Mouse (Mus musculus) embryonic facial prominence, embryonic 15.5 days (tissue): ENCODE measurements around the gene Chst11. TPM values are rescaled to one million over a fixed set of nuclear protein-coding genes. Genes with fewer than 3 reads are reported as not detected.

ENCODE experiments used
- ATAC-seq: fragments of 200-750 bp; cut with Nextera tagmentation; 2 replicates; pipeline ENCODE4 v1.8.0; 2017; ENCODE audit warnings: low read depth, moderate TSS enrichment; ENCODE audit not compliant: insufficient number of reproducible peaks, low FRiP score, low TSS enrichment
- H3K27ac ChIP-seq: fragments of 300-500 bp; sonication (generic); replicated peaks from 2 replicates; pipeline ENCODE4 v1.5.1; 2015; ENCODE audit warnings: mild to moderate bottlenecking, inconsistent platforms
- H3K27me3 ChIP-seq: fragments of 300-500 bp; sonication (generic); 2 replicates; pipeline ENCODE4 v1.6.1; 2015; ENCODE audit warnings: inconsistent platforms
- H3K36me3 ChIP-seq: fragments of 300-500 bp; sonication (generic); 2 replicates; pipeline ENCODE4 v1.6.1; 2015; ENCODE audit warnings: mild to moderate bottlenecking, inconsistent platforms
- H3K4me1 ChIP-seq: fragments of 300-500 bp; sonication (generic); 2 replicates; pipeline ENCODE4 v1.6.1; 2015; ENCODE audit warnings: inconsistent platforms
- H3K4me2 ChIP-seq: fragments of 300-500 bp; sonication (generic); replicated peaks from 2 replicates; pipeline ENCODE4 v1.6.1; 2015; ENCODE audit warnings: mild to moderate bottlenecking, inconsistent platforms
- H3K4me3 ChIP-seq: fragments of 300-500 bp; sonication (generic); replicated peaks from 2 replicates; pipeline ENCODE4 v1.5.1; 2015; ENCODE audit warnings: mild to moderate bottlenecking, inconsistent platforms
- H3K9ac ChIP-seq: fragments of 300-500 bp; sonication (generic); 2 replicates; pipeline ENCODE4 v1.6.1; 2015; ENCODE audit warnings: inconsistent platforms
- H3K9me3 ChIP-seq: fragments of 300-500 bp; sonication (generic); replicated peaks from 2 replicates; pipeline ENCODE4 v1.6.1; 2016; ENCODE audit warnings: inconsistent platforms
- WGBS: fragments of 180-500 bp; shearing (Covaris S2); methylation state at CpG from one replicate; pipeline ENCODE4 v1.1.7; 2015; 5-methylcytosine and 5-hydroxymethylcytosine counted together
- polyA plus RNA-seq: library from polyadenylated mRNA; unstranded; fragments of >200 nt; fragmentation: Nextera tagmentation; extraction: Ambion mirVana; gene quantifications from 2 replicates; pipeline ENCODE4 v1.2.1, GENCODE M21; 2015

Gene Chst11
- polyA plus RNA-seq, 1 experiment from 2014 or later = 3.3 TPM

DNA sequence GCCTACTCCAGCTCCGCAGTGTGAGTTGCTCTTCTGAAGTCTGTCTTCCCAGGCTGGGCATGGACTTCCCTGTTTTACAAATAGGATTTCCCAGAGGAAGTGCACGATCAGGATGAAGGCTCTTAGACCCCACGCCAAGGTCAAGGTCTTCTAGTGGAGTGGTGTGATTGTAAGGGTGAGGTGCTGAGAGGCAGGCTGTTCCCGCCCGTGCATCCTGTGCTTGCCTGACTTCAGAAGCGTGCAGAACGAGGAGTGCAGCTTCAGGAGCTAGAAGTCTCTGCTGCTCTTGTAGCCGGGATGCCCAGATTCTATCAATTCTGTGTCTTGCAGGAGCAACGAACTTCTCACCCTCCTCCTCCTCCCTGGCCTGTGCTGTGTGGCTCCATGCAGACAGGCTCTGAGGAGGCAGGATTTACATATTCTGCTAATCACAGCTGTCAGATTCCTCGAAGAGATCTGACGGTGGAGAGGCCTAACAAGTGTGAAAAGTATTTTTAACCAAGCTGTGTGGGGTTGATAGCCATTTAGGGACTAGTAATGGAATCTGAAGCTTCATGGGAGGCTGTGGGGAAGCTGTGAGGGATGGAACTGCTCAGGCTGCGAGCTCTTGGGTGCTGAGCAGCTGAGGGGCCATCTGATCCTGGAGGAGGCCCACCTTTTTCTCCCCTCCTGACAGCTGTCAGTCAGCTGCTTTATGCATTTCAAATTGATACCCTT lies 74.9 kb downstream of the Chst11 start:
- no peaks in the 10 kb centered on the region for H3K36me3 ChIP-seq
- 0 out of 2 replicates have a peak, but pooled peaks have one; percentile 30 for ATAC-seq
- no peak overlapping the region for H3K4me2 ChIP-seq
- peaks cover 23% of the 10 kb centered on the region for H3K4me1 ChIP-seq
- no peaks in the 10 kb centered on the region for H3K27me3 ChIP-seq
- WGBS = 34% methylated on average over 12 of the region's 12 CpGs
- H3K9ac ChIP-seq = no peak overlapping the region
- H3K27ac ChIP-seq = no peak overlapping the region
- H3K4me3 ChIP-seq = no peak overlapping the region
- H3K9me3 ChIP-seq = no peaks in the 10 kb centered on the region

DNA sequence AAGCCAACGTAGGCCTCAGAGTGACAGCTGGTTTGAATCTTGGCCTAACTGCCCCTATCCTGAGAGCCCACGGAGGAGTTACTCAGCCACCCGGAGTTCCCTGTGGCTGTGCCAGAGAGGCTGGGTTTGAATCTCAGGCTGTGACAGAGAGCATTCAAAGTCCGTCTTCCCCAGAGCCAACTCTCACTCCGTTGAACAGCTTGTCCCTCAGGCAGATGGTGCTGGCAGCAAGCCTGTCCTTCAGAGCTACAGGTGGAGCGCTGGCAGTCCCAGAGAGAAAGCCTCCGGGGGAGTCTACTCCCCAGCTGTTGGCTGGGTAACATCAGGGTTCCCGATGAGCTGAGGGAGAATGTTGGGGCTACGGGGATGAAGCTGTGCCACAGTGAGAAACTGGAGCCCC lies 77.0 kb downstream of the Chst11 start:
- Histone ChIP-seq H3K4me1 (peaks cover 19% of the 10 kb centered on the region), H3K9me3 (no peaks in the 10 kb centered on the region)
- 0 out of 2 replicates have a peak, but pooled peaks have one; percentile 16 for ATAC-seq

DNA sequence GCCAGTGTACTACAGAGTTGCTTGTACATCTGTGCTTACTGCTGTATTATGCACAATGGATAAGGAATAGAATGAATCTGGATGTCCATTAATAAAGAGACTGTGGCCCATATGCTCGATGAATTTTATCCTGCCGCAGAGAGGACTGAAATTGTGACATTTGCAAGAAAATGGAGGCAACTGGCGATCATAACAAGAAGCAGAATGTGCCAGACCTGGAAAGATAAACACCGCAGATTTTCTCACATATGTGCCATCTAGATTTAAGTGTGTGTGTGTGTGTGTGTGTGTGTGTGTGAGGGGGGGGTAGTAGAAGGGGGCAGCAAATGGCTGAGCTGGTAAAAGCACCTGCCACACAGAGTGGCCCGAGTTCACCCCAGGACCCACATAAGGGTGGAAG lies 79.5 kb downstream of the Chst11 start:
- no peak for ATAC-seq
- H3K27ac ChIP-seq = no peak overlapping the region
- WGBS = 88% methylated on average over 5 of the region's 5 CpGs

More for the DNA sequence above, 77.0 kb downstream of the Chst11 start:
- Histone ChIP-seq H3K27ac (no peak overlapping the region), H3K36me3 (no peaks in the 10 kb centered on the region), H3K4me3 (no peak overlapping the region), H3K4me2 (no peak overlapping the region), H3K27me3 (no peaks in the 10 kb centered on the region), H3K9ac (no peak overlapping the region)
- WGBS = 35% methylated on average over 9 of the region's 9 CpGs

DNA sequence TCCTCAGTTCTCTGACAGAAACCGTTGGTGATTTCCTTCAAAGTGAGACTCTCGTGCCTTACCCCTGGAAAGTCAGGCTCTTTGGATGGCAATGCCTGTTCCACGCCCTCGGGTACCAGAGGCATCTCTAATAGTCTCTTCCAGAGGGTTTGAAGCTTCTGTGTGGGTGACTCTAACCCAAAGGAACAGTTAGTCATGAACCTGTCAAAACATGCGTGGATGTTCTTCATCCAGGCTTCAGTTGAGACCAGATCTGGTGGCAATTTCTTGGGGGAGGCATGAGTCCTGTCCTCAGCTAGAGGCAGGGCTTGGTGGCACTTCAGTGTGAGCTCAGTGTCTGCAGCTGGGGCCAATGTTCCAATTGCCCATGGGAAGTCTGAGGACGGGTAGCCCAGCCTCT lies 80.9 kb downstream of the Chst11 start:
- WGBS = 59% methylated on average over 6 of the region's 6 CpGs
- no peak for ATAC-seq
- H3K4me2 ChIP-seq = no peak overlapping the region
- H3K4me1 ChIP-seq = peaks cover 7% of the 10 kb centered on the region; the same call in 1 of the 2 replicates
- no peak overlapping the region for H3K4me3 ChIP-seq
- no peak overlapping the region for H3K27ac ChIP-seq
- H3K9ac ChIP-seq = no peak overlapping the region
- H3K36me3 ChIP-seq = no peaks in the 10 kb centered on the region
- no peaks in the 10 kb centered on the region for H3K9me3 ChIP-seq
- H3K27me3 ChIP-seq = no peaks in the 10 kb centered on the region

More for the DNA sequence above, 79.5 kb downstream of the Chst11 start:
- Histone ChIP-seq H3K27me3 (no peaks in the 10 kb centered on the region), H3K4me2 (no peak overlapping the region), H3K9me3 (no peaks in the 10 kb centered on the region), H3K4me1 (peaks cover 19% of the 10 kb centered on the region), H3K4me3 (no peak overlapping the region), H3K9ac (no peak overlapping the region), H3K36me3 (no peaks in the 10 kb centered on the region)

DNA sequence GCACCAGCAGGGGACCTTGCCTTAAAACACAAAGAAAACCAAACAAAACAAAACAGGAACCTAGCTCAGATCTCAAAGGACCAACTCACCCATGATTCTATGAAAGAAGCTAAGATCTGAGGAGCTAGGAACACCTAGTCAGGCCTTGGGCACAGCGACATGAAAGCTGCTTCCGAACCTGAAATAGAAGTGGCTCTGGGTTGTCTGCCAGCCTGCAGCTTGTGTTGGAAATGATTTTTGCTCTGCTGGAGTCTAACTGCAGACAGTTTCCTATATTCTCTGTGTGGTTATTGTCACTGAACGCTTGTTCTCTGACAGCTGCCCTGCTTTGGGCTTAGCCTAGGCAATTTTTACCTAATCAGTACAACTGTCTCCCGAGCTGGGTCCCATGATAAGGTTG lies 82.0 kb downstream of the Chst11 start:
- H3K9ac ChIP-seq = no peak overlapping the region
- WGBS = 73% methylated on average over 4 of the region's 4 CpGs
- H3K36me3 ChIP-seq = no peaks in the 10 kb centered on the region
- no peaks in the 10 kb centered on the region for H3K9me3 ChIP-seq
- no peaks in the 10 kb centered on the region for H3K27me3 ChIP-seq
- ATAC-seq = no peak
- H3K4me2 ChIP-seq = no peak overlapping the region
- no peak overlapping the region for H3K27ac ChIP-seq
- no peak overlapping the region for H3K4me3 ChIP-seq
- H3K4me1 ChIP-seq = peaks cover 5% of the 10 kb centered on the region; the same call in 1 of the 2 replicates

DNA sequence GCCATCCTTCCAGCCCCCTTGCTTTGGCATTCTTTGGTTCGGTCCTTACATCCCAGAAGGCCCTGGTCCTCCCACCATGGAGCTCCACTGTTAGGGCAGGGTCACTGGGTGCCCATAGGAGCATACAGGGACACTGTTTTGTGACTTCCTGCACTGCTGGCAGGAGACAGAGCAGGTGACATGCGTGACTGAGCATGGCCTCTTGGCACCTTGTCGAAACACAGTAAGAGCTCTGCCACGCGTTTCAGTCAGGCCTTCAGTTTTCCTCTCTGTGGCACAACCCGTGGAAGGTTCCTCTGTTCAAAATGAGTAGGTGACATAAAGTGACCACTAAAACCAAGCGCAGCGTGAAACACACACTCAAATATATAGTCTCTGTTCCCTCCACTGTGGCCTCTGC lies 83.2 kb downstream of the Chst11 start:
- Histone ChIP-seq H3K27ac (no peak overlapping the region), H3K4me1 (no peaks in the 10 kb centered on the region), H3K4me2 (no peak overlapping the region), H3K9ac (no peak overlapping the region), H3K4me3 (no peak overlapping the region), H3K27me3 (no peaks in the 10 kb centered on the region), H3K36me3 (no peaks in the 10 kb centered on the region), H3K9me3 (no peaks in the 10 kb centered on the region)
- WGBS = 87% methylated on average over 8 of the region's 8 CpGs
- ATAC-seq = no peak

DNA sequence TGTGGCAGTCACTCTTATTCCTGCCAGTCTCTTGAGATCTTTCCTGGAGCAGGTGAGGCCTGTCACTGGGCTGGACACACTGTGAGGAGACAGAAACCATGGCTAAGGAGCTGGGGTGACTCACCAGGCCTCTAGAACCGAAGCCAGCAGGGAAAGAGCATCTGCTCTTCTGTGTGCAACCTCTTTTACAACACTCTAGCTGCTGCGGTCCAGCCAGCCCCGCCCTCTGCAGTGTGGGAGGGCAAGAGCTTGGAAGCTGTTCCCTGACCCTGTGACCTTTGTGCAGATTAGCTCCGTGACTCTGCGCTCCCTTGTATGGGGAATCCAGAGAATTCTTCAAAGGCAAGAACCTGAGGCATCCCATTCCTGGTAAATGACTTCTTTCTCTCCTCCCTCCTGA lies 84.5 kb downstream of the Chst11 start:
- Histone ChIP-seq H3K9ac (no peak overlapping the region), H3K9me3 (no peaks in the 10 kb centered on the region), H3K36me3 (no peaks in the 10 kb centered on the region), H3K27ac (no peak overlapping the region), H3K4me3 (no peak overlapping the region), H3K27me3 (no peaks in the 10 kb centered on the region), H3K4me1 (no peaks in the 10 kb centered on the region), H3K4me2 (no peak overlapping the region)
- WGBS = 24% methylated on average over 5 of the region's 5 CpGs
- ATAC-seq = no peak

DNA sequence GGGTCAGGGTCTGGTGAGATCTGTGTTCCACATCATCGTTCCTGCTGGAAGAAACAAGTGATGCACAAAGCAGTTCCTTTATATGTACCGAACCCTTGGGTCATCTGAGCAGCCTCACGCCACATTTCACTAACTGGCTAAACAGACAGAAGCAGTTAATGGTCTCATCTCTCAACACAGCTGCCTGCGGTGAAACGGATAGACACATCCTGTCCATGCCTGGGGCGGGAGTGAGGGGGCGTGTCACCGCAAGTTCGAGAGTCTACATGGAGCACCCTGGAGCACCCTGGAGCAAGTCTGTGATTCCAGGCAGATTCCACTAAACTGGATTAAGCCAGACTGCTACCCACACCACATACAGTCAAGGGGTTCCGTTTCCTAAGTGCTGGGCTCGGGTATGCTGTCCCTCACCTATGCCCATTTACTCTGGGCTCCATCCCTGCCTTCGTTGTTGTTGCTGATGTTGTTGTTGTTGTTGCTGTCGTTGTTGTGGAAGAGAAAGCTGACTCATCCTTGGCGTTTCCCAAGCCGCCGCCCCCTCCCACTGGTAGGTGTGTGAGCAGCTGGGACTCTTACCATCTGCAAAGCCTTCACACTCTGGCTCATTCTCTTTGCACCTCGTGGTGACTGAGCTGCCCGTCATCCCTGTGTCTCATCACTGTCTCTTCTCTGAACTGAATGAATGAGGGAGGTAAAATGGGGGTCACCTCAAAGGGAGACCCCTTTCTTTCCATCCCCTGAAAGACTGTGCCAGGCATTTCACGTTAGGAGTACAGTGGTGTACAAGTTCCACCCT lies 86.7 kb downstream of the Chst11 start:
- Histone ChIP-seq H3K9me3 (no peaks in the 10 kb centered on the region), H3K9ac (no peak overlapping the region), H3K4me2 (no peak overlapping the region), H3K4me1 (no peaks in the 10 kb centered on the region), H3K36me3 (no peaks in the 10 kb centered on the region), H3K27me3 (no peaks in the 10 kb centered on the region), H3K4me3 (no peak overlapping the region), H3K27ac (no peak overlapping the region)
- ATAC-seq = no peak
- 61% methylated on average over 19 of the region's 19 CpGs for WGBS

- Histone ChIP-seq H3K4me1 (no peaks in the 10 kb centered on the region), H3K9ac (no peak overlapping the region), H3K36me3 (no peaks in the 10 kb centered on the region), H3K4me2 (no peak overlapping the region), H3K27me3 (no peaks in the 10 kb centered on the region), H3K9me3 (no peaks in the 10 kb centered on the region), H3K4me3 (no peak overlapping the region), H3K27ac (no peak overlapping the region)
- no peak for ATAC-seq
- 56% methylated on average over 7 of the region's 7 CpGs for WGBS
These were observed 87.8 kb downstream of the Chst11 start for GRCm38 (mm10) chr10:83073119-83073518.

DNA sequence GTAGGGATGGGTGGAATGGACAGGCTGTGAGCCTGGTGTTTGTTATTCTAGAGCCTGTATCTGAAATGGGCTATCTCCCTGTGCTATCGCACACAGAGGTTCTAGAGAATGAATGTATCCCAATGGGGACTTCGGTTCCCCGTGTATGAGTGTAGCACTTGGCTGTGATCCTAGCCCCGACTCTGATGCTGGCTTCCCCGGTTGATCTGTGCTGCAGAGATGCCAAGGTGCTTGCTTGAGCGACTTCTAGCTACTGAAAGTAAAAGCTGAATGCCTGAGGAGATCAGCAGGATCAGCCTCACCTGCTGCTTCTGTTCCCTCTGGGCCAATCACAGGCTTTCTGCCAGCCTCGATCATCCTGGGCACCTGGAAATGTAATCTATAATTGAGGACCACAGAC lies 91.5 kb downstream of the Chst11 start:
- H3K9ac ChIP-seq = no peak overlapping the region
- peaks cover 18% of the 10 kb centered on the region for H3K4me1 ChIP-seq
- no peaks in the 10 kb centered on the region for H3K9me3 ChIP-seq
- H3K36me3 ChIP-seq = no peaks in the 10 kb centered on the region
- no peak overlapping the region for H3K4me2 ChIP-seq
- no peak overlapping the region for H3K27ac ChIP-seq
- H3K27me3 ChIP-seq = no peaks in the 10 kb centered on the region; the same call in 1 of the 2 replicates
- 75% methylated on average over 7 of the region's 7 CpGs for WGBS
- no peak for ATAC-seq
- H3K4me3 ChIP-seq = no peak overlapping the region

DNA sequence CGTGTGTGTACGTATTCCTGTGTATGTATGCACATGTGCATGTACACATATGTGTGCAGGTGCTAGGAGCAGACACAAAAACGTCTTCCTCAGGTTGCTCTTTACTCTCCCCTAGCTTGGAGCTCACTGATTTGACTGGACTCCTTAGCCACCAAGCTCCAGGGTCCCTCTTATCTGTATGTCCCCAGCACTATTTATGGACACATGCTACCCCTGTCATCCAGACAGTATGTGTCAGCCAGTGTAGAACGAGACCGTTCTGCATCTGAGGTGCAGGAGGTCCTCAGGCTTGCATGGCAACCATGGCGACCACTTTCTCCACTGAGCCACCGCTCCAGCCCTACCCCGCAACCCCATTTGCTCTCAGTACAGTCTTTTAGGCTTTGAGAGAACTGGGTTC lies 93.4 kb downstream of the Chst11 start:
- Histone ChIP-seq H3K9ac (no peak overlapping the region), H3K9me3 (no peaks in the 10 kb centered on the region), H3K27me3 (no peaks in the 10 kb centered on the region; the same call in 1 of the 2 replicates), H3K4me1 (peaks cover 29% of the 10 kb centered on the region), H3K4me3 (no peak overlapping the region), H3K27ac (no peak overlapping the region), H3K36me3 (no peaks in the 10 kb centered on the region), H3K4me2 (no peak overlapping the region)
- no peak for ATAC-seq
- 85% methylated on average over 8 of the region's 8 CpGs for WGBS
